Mouse (Mus musculus) hindbrain, embryonic 15.5 days (tissue): ENCODE data around the gene Setd7. TPM values are rescaled to one million over a fixed set of nuclear protein-coding genes. Genes with fewer than 3 reads are reported as not detected.
A peak's percentile ranks its signal among the peaks of the same experiment; 100 is the strongest.

ENCODE experiments used
- ATAC-seq: fragments of 200-750 bp; cut with Nextera tagmentation; 2 replicates; pipeline ENCODE4 v1.8.0; 2017; ENCODE audit warnings: low read depth, moderate number of reproducible peaks, moderate TSS enrichment; ENCODE audit not compliant: low FRiP score
- H3K27ac ChIP-seq: fragments of 300-500 bp; sonication (generic); replicated peaks from 2 replicates; pipeline ENCODE4 v1.5.1; 2015; ENCODE audit warnings: mild to moderate bottlenecking, inconsistent platforms
- H3K27me3 ChIP-seq: fragments of 300-500 bp; sonication (generic); 2 replicates; pipeline ENCODE4 v1.6.1; 2015; ENCODE audit warnings: control low read depth, inconsistent platforms
- H3K36me3 ChIP-seq: fragments of 300-500 bp; sonication (generic); 2 replicates; pipeline ENCODE4 v1.6.1; 2015; ENCODE audit warnings: control low read depth, inconsistent platforms
- H3K4me1 ChIP-seq: fragments of 300-500 bp; sonication (generic); replicated peaks from 2 replicates; pipeline ENCODE4 v1.6.1; 2015; ENCODE audit warnings: control low read depth, inconsistent platforms
- H3K4me2 ChIP-seq: fragments of 300-500 bp; sonication (generic); 2 replicates; pipeline ENCODE4 v1.6.1; 2015; ENCODE audit warnings: moderate library complexity, mild to moderate bottlenecking, inconsistent platforms
- H3K4me3 ChIP-seq: fragments of 300-500 bp; sonication (generic); 2 replicates; pipeline ENCODE4 v1.5.1; 2015; ENCODE audit warnings: mild to moderate bottlenecking, inconsistent platforms
- H3K9ac ChIP-seq: fragments of 300-500 bp; sonication (generic); 2 replicates; pipeline ENCODE4 v1.6.1; 2015; ENCODE audit warnings: inconsistent platforms
- H3K9me3 ChIP-seq: fragments of 300-500 bp; sonication (generic); 2 replicates; pipeline ENCODE4 v1.6.1; 2016; ENCODE audit warnings: control low read depth, inconsistent platforms
- WGBS: fragments of 180-500 bp; shearing (Covaris S2); methylation state at CpG from one replicate; pipeline ENCODE4 v1.1.7; 2015; 5-methylcytosine and 5-hydroxymethylcytosine counted together
- polyA plus RNA-seq: library from polyadenylated mRNA; unstranded; fragments of >200 nt; fragmentation: Nextera tagmentation; extraction: Ambion mirVana; gene quantifications from 2 replicates; pipeline ENCODE4 v1.2.1, GENCODE M21; 2015

The Setd7 gene
- polyA plus RNA-seq, 1 experiment from 2014 or later = 2.9 TPM

DNA sequence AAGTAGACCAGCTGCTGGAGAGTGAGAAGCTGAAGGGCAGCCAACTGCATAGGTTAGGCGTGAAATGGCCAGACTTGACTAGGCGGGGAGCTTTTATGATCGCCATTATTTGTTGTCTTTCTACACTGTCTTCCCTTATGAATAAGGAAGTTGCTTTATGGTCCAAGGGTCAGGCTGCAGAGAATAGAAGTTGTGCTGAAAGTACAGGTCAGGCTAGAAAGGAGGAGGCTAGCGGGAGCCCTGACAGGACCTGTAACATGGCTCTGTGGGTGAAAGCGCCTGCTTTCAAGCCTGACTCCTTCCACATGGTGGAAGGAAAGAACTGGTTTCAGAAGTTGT is 28.4 kb downstream of the Setd7 start:
- ATAC-seq = no peak
- Histone ChIP-seq H3K9ac (no peak overlapping the region), H3K4me2 (no peak overlapping the region), H3K27me3 (no peaks in the 10 kb centered on the region), H3K4me3 (no peak overlapping the region), H3K4me1 (peaks cover 12% of the 10 kb centered on the region; the same call in 1 of the 2 replicates), H3K36me3 (peaks cover 58% of the 10 kb centered on the region), H3K9me3 (no peaks in the 10 kb centered on the region), H3K27ac (peak overlapping the region; percentile 76)
- WGBS = 43% methylated on average over 5 of the region's 5 CpGs

DNA sequence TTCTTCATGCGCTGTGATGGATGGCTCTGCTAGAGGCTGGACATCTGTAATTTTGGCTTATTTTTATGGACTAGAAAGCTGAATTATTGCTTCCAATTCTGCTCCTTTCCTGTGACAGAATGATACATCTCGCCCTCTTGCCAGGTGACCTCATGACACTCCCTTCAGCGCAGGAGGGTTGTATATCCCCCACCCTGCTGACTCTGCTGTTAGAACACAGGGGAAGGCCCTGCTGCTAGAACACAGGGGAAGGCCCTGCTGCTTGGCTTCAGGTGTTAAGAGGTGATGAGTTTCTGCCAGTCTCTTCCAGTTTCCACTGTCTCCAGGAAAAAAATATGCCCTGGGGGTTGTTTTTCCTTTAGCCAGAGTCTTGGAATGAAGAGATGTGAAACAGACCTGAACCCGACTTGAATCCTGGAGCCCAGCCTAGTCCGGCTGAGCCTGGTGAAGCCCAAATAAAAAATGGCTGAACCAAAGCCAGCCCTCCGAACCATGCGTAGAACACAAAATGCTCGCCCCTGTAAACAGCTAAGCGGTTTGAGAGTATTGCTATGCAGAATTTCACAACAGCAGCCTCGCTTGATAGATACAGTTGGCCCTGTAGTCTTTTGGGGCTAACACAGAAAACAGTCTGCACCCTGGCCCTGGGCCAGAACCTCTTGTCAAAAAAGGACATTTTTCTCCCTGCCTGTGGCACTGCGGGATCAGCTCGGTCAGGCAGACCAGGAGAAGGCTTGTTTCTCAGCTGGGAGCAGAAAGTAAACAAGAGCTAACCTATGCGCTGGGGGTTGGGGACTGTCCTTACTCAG is 29.0 kb downstream of the Setd7 start:
- no peak overlapping the region for H3K4me3 ChIP-seq
- H3K4me2 ChIP-seq = no peak overlapping the region
- peaks cover 64% of the 10 kb centered on the region for H3K36me3 ChIP-seq
- no peaks in the 10 kb centered on the region for H3K9me3 ChIP-seq
- 60% methylated on average over 13 of the region's 13 CpGs for WGBS
- H3K4me1 ChIP-seq = peaks cover 12% of the 10 kb centered on the region; the same call in 1 of the 2 replicates
- H3K9ac ChIP-seq = no peak overlapping the region
- ATAC-seq = peak; percentile 76; the same call in 1 of the 2 replicates
- peak overlapping the region; percentile 76 for H3K27ac ChIP-seq
- H3K27me3 ChIP-seq = no peaks in the 10 kb centered on the region

DNA sequence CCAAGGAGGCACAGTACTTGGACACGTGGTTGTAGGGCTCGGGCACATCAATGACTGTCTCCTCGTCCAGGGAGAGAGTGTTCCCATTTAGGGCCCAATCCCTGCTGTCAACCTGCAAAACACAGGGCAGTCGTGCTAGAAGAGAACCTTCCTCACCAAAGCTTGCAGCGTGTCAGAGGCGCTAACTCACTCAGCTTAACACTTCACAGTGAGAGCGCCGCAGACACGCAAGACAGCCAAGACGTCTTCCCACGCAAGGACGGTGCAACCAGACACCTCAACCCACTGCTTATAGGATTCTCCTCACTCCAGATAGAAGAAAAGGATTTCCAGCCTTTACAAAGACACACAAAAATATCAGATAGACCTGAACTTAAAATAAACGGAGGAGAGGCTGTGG is 33.8 kb downstream of the Setd7 start:
- H3K36me3 ChIP-seq = peaks cover 75% of the 10 kb centered on the region
- 94% methylated on average over 13 of the region's 13 CpGs for WGBS
- no peaks in the 10 kb centered on the region for H3K27me3 ChIP-seq
- no peaks in the 10 kb centered on the region for H3K9me3 ChIP-seq
- no peak for ATAC-seq
- H3K9ac ChIP-seq = no peak overlapping the region
- H3K4me1 ChIP-seq = 0 out of 2 replicates have a peak, but pooled peaks cover under 1% of the 10 kb centered on the region
- no peak overlapping the region for H3K4me2 ChIP-seq
- H3K4me3 ChIP-seq = no peak overlapping the region
- no peak overlapping the region for H3K27ac ChIP-seq

DNA sequence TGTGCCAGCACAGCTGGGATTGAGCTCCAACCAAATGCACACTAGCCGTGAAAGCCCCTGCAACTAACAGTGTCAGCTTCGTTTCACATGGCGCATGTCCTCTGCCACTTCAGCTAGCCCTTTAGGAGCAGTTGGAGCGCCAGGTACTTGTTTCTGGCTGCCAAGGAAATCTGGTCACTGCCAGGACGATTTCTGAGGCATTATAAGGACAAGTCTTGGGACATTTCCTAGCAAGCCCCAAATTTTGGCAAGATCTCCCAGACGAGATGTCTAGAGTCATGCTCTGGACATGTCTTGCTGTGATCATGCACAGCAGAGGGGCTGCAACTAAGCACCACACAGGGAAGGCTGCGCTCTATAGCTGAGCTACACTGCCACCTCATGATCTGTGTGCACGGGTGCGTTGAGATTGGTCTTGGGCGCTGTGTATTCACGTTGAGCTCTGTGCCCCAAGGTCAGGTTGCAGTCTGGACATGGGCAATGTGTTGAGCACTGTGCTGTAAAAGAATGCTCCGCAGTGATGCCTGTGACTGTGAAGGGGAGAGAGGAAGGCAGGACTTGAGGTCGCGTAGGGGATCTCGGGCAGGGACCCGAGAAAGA is 35.4 kb downstream of the Setd7 start:
- no peaks in the 10 kb centered on the region for H3K27me3 ChIP-seq
- H3K9me3 ChIP-seq = no peaks in the 10 kb centered on the region
- ATAC-seq = no peak
- H3K4me3 ChIP-seq = no peak overlapping the region
- H3K27ac ChIP-seq = no peak overlapping the region
- 82% methylated on average over 16 of the region's 16 CpGs for WGBS
- H3K36me3 ChIP-seq = peaks cover 76% of the 10 kb centered on the region
- no peaks in the 10 kb centered on the region for H3K4me1 ChIP-seq
- H3K9ac ChIP-seq = no peak overlapping the region
- H3K4me2 ChIP-seq = no peak overlapping the region

DNA sequence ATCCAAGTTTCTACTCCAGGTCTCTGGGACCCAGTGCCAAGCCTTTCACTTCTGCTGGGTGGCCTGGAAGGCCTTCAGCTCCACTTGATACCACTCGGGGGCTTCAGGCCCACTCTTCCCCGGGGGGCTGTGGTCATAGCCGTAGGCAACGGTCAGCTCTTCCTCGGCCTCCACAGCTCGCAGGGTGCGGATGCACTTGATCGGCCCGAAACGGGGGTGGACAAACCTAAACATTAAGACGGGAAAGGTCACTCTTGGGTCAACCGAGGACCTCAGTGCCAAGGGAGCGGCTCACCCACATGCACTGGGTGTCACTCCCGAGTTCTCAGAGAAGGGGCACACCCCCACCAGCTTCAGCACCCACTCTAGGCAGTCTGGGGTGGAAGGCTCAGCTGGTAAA is 39.4 kb downstream of the Setd7 start:
- H3K4me2 ChIP-seq = no peak overlapping the region
- H3K27ac ChIP-seq = no peak overlapping the region
- H3K4me1 ChIP-seq = no peaks in the 10 kb centered on the region
- ATAC-seq = no peak
- peaks cover 56% of the 10 kb centered on the region for H3K36me3 ChIP-seq
- WGBS = 96% methylated on average over 14 of the region's 14 CpGs
- no peak overlapping the region for H3K4me3 ChIP-seq
- H3K9me3 ChIP-seq = no peaks in the 10 kb centered on the region
- no peaks in the 10 kb centered on the region for H3K27me3 ChIP-seq
- H3K9ac ChIP-seq = no peak overlapping the region

DNA sequence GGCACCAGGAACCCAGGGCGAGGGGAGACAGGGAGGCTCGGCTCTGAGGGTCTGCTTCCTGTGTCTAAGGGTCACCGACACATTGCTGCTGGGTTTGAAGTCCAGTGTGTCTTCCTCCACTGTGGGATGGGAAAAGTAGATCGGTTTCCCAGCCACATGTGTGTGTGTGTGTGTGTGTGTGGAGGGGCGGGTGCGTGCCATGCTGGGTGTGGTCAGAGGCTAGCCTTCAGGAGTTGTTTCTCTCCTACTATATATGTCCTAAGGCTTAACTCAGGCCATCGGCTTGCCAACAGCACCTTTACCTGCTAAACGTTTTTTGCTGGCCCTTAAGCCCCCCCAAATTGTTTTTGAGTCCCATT is 41.9 kb downstream of the Setd7 start:
- H3K27me3 ChIP-seq = no peaks in the 10 kb centered on the region
- no peak for ATAC-seq
- H3K27ac ChIP-seq = no peak overlapping the region
- H3K9ac ChIP-seq = no peak overlapping the region
- H3K4me1 ChIP-seq = no peaks in the 10 kb centered on the region
- no peaks in the 10 kb centered on the region for H3K9me3 ChIP-seq
- 65% methylated on average over 8 of the region's 8 CpGs for WGBS
- no peak overlapping the region for H3K4me3 ChIP-seq
- peaks cover 35% of the 10 kb centered on the region for H3K36me3 ChIP-seq
- H3K4me2 ChIP-seq = no peak overlapping the region

DNA sequence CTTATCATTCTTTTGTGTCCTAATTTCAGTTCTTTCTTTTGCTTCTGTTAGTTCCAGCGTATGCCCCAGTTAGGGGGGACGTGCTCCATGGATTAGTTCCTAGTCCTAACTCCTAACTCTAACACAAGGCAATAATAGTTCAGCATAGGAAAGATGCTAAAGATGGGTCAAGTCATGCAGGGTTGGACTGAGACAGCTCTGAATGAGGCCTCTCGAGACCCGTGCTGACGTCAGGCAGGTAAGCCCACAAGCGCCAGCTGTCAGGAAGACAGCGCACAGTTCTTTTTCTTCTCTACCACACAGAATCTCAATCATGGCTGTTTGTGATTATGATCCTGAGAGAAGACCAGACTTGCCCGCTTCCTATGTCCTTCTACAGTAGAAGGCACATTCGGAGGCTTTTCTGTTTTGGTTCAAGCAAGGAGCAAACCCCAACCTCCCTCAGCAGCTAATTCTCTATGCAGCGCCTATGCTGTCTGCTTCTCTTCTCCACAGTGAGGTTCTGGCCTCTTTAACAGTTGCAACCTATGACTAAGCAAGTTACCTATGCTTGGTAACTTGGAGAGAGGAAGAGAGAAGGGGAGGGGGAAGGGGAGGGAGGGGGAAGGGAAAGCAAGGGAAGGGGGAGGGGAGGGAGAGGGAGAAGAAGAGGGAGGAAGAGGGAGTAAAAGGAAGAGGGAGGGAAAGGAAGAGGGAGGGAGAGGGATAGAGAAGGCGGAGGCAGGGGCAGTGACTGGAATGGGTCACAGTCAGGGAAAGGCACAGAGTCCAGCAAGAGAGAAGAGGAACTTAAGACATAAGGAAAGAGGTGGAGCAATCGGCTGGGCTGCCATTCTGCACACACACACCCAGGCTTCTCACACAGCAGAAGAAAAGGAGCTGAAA is 42.6 kb downstream of the Setd7 start:
- Histone ChIP-seq H3K9me3 (no peaks in the 10 kb centered on the region), H3K36me3 (peaks cover 30% of the 10 kb centered on the region), H3K9ac (no peak overlapping the region), H3K4me3 (no peak overlapping the region), H3K27me3 (no peaks in the 10 kb centered on the region), H3K4me1 (no peaks in the 10 kb centered on the region), H3K27ac (no peak overlapping the region), H3K4me2 (no peak overlapping the region)
- ATAC-seq = no peak
- WGBS = 78% methylated on average over 12 of the region's 12 CpGs

DNA sequence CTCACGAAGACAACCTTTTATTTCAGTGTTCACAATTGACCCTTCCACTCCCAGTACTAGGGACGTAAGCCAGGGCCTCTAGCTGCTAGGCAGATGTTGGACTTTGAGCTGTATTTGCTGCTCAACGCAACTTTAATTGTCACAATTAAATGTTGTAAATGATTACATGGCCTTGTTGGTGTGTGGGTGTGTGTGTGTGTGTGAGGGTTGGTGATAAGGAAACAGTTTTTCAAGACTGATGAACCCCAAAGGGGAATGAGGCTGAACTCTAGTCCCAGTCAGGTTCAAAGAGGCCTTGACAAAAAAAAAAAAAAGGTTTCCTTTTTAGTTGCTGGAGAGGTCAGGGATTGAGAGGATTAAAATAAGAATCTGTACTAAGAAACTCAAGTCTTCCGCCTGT is 43.2 kb downstream of the Setd7 start:
- no peak for ATAC-seq
- H3K9me3 ChIP-seq = no peaks in the 10 kb centered on the region
- peaks cover 24% of the 10 kb centered on the region for H3K36me3 ChIP-seq
- no peaks in the 10 kb centered on the region for H3K4me1 ChIP-seq
- H3K27ac ChIP-seq = no peak overlapping the region
- WGBS = 86% methylated on average over 4 of the region's 4 CpGs
- no peaks in the 10 kb centered on the region for H3K27me3 ChIP-seq
- no peak overlapping the region for H3K9ac ChIP-seq
- no peak overlapping the region for H3K4me3 ChIP-seq
- H3K4me2 ChIP-seq = no peak overlapping the region

DNA sequence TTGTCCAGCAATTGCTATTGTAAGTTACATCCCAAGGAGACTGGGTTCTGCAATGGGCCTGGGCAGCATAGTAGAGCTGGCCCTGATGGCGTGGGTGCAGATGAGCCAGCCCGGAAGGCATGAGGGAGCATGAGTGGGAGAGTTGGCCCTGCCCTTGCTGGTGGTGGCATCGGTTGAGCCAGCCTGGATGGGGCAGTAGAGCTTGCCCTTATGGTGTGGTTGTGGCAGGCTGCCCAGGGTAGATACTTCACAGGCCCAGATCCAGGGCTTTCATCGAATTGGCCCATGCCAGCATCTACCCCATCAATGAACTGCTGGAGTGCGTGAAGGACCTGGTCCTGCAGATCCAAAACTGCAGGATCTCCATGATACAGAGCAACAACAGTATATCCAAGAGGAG is 48.7 kb downstream of the Setd7 start:
- Histone ChIP-seq H3K36me3 (no peaks in the 10 kb centered on the region), H3K9me3 (no peaks in the 10 kb centered on the region), H3K4me3 (no peak overlapping the region), H3K9ac (no peak overlapping the region), H3K27ac (no peak overlapping the region), H3K4me1 (no peaks in the 10 kb centered on the region), H3K27me3 (no peaks in the 10 kb centered on the region), H3K4me2 (no peak overlapping the region)
- 95% methylated on average over 5 of the region's 5 CpGs for WGBS
- ATAC-seq = no peak

DNA sequence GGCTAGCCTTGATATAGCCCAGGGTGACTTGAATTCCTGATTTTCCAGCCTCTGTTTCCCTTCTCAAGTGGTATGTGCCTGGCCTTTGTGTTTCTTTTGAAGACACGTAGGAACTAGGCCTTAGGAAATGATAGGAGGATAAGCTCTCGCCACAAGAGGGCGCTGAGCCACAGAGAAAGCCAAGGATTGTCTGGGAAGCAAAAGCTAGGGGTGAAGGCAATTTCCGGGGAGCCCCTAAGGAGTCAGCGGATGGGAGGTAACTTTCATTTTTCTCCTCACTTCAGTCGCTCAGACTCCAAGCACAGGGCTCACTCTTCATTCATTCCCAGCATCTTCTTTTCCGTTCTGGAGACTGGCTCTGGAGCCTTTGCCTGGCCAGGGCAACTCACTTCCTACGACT is 49.8 kb downstream of the Setd7 start:
- Histone ChIP-seq H3K4me1 (no peaks in the 10 kb centered on the region), H3K9me3 (no peaks in the 10 kb centered on the region), H3K4me3 (no peak overlapping the region), H3K9ac (no peak overlapping the region), H3K27me3 (no peaks in the 10 kb centered on the region), H3K36me3 (no peaks in the 10 kb centered on the region), H3K4me2 (peak overlapping the region; percentile 30; the same call in 1 of the 2 replicates), H3K27ac (no peak overlapping the region)
- ATAC-seq = peak; percentile 63
- WGBS = 22% methylated on average over 8 of the region's 8 CpGs

DNA sequence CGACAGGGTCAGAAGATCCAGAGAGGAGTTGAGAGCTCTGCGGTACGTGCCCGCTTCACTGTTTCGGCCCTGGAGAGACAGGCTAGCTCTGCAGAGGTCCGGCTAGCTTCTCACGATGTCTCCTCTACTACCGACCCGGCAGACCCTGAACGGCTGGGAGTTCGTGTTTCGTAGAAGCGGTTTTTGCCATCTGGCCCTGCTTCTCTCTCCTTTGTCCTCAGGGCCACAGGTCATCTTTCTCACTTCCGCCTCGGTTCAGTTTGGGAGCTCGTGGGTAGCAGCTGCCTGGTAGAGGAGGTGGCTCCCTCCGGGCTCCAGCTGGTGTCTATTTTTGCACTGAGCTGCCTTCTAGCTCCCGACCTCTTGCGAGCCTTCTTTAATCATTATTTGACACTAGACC is 55.2 kb downstream of the Setd7 start:
- H3K9me3 ChIP-seq = no peaks in the 10 kb centered on the region
- H3K27ac ChIP-seq = no peak overlapping the region
- H3K4me1 ChIP-seq = peaks cover 4% of the 10 kb centered on the region; the same call in 1 of the 2 replicates
- no peak for ATAC-seq
- H3K27me3 ChIP-seq = no peaks in the 10 kb centered on the region
- 44% methylated on average over 19 of the region's 19 CpGs for WGBS
- no peak overlapping the region for H3K9ac ChIP-seq
- H3K36me3 ChIP-seq = no peaks in the 10 kb centered on the region
- H3K4me2 ChIP-seq = no peak overlapping the region
- no peak overlapping the region for H3K4me3 ChIP-seq

DNA sequence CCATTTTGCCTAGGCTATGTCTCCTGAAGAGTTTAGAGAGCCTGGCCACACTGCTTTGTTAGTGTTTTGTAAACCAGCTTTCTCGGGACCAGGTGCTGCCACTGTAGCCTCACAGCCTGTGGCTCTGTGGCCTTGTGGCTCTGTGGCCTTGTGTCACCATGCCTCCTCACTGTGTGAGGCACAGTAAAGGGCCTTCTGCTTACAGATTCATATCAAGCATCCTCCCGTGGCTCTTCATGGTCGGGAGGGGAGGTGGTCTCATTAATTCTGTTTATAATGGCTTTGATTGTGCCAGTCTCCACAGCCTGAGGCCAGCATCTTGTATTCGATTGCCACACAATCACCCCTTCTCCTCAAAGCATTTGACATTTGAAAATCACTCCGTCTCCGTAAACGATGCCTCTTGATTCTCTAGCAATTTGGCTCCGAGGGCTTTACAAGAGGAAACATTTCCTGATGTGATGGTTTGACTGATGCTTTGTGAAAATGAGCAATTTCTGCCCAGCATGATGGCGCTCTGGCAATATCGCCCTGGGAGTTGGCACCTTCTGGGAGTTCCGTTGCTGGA is 56.2 kb downstream of the Setd7 start:
- no peaks in the 10 kb centered on the region for H3K36me3 ChIP-seq
- no peak for ATAC-seq
- no peak overlapping the region for H3K4me3 ChIP-seq
- H3K4me2 ChIP-seq = no peak overlapping the region
- 35% methylated on average over 11 of the region's 11 CpGs for WGBS
- peaks cover 4% of the 10 kb centered on the region; the same call in 1 of the 2 replicates for H3K4me1 ChIP-seq
- no peak overlapping the region for H3K9ac ChIP-seq
- H3K9me3 ChIP-seq = no peaks in the 10 kb centered on the region
- H3K27ac ChIP-seq = no peak overlapping the region
- no peaks in the 10 kb centered on the region for H3K27me3 ChIP-seq
